Mouse (Mus musculus): ENCODE data around the gene Tasp1.

GRCm38 (mm10) chr2:140100551-140101474 lies 34.2 kb upstream of the Tasp1 start:
- TF ChIP-seq CTCF (IDR thresholded peaks at IDR 0.05; ENCODE audit: extremely low read depth, insufficient read depth, low read length) (no peak), POLR2A (IDR thresholded peaks at IDR 0.05; ENCODE audit: extremely low read depth, insufficient read depth, low read length) (no peak)
